Mouse (Mus musculus) right cerebral cortex, postnatal 10 days (tissue): ENCODE results near the gene Farp2.
"Not testable (repeated sequence)": the region's sequence is repeated elsewhere in the genome, so short reads cannot be mapped to it uniquely, and the experiment has no call there.

ENCODE experiments used
- DNase-seq, 2 experiments: peaks; one replicate each; pipeline ENCODE4 v3.0.0; 2021; ENCODE audit warnings: low spot score in 2 of 2

The Farp2 gene

DNA sequence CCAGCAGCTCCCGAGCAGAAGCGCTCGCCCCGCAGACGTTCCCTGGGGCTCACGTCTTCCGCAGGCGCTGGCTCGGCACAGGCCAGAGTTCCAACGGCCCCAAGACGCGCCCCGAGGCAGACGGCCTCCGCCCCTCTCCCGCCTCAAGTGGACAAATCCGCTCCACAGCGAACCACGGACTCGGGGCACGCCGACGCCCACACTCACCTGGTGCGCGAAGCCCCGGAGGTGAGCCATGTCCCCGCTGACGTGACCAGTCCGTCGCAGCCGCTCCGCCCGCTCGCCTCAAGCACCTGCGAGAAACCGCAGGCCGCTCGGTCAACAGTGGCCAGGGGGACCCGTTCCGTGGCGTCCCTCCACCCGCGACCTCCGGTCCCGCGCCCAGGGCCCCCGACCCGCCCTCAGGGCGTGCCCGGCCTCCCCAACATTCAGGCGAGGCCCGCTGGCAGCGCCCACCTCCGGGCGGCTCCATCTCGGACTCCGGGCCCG, 123.3 kb downstream of the Farp2 start:
- DNase-seq = peak; percentile 67 to 75

GRCm38 (mm10) chr1:93635580-93636192, 123.8 kb downstream of the Farp2 start:
- DNase-seq = peak; percentile 100

DNA sequence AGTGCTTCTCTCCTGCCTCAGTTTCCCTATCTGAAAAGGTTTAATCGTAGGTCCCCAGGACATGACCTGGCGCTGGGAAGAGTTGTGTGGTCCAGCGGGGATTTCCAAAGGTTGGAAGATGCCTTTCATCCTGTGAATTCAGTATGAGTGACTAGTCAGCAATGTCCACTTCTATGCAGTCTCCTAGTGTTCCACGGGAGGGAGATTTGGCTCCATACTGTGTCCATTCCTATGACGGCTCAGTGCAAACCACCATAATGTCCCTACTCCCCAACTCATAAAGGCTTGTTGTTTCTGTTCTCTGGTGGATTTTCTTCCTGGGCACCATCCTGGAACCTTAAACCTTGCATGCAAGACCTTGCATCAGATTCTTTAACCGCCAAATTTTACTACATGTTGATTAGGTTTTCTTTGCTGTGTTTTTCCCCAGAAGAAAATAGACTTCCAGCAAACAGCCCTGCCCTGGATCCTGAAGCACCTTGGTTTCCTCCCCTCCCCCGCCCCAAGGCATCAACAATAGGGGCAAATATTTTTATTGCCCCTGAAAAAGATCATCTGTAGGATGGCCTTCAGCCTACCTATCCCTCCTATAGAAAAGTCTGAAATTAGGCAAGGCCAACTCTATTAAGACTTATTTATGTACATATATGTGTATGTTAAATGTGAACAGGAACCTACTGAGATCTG, 124.5 kb downstream of the Farp2 start:
- DNase-seq = no peak

GRCm38 (mm10) chr1:93641978-93642377, 130.1 kb downstream of the Farp2 start:
- no peak for DNase-seq

GRCm38 (mm10) chr1:93642692-93643091, 130.8 kb downstream of the Farp2 start:
- no peak for DNase-seq

DNA sequence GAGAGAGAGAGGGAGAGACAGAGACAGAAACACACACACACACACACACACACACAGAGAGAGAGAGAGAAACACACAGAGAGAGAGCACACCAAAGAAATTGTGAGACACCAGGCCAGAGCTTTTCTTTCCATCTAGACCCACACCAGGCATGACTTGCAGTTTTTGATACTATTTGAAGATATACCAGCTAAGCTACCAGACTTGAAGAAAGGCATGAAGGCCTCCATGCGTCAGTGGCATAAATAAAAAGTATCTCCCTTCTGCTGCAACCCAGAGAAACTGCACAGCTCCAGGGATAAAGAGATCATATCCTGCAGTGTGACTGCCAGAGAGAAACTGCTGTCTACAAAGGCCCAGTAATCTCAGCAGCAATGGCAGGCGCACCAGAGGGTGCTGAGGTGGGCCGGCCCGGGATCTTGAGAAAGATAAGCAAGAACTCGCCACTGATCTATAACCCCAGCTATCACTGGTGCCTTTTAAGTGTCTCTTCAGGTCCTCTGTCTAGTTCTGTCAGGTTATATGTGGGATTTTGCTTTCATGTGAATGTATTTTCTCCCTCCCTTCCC, 137.8 kb downstream of the Farp2 start:
- no peak for DNase-seq

GRCm38 (mm10) chr1:93654275-93654674, 142.4 kb downstream of the Farp2 start:
- no peak for DNase-seq

DNA sequence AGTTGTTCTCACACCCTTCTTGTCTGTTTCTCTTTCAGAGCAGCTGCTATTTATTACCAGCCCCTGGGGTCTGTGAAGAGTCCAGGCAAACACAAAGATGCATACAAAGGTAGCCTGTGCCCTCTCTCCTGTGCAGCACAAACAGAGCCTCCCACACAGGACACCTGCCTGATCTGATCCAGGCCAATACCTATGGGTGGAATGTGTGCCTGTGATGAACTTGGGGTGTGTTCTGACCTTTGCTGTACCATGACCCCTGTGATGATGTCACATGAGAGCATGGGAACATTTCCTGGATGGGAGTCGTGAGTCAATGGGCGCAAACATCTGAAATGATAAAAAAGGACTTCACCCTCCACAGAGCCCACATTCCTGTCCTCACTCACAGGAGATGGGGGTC, 142.9 kb downstream of the Farp2 start:
- DNase-seq = no peak

DNA sequence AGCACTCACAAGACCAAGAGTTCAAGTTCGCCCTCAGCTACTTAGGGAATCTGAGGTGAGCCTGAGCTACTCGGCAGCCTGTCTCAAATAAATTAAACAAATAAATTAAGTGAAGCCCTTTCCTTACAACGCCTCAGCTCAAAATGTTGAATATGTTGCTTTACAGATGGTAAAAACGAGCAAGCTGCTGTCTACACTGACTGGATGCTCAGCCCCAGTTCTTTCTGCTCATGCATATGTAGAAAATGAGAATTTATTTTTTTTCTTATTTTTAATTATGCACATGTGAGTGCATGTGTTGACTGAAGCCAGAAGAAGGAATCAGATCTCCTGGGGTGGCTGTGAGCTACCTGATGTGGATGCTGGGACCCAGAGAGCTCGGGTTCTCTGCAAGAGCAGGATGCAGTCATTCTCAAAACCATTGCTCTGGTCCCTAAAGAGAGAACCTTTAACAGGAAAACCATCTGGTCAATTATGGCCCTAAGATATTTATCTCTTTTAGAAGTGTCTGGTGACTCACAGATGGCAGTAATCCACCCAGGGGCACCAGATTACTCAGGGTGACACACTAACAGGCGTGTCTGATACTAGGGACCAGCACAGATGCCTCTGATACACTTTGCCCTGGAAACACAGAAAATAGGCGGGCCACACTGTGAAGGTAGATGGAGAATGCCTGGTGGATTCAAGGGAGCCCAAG, 144.6 kb downstream of the Farp2 start:
- DNase-seq = no peak

GRCm38 (mm10) chr1:93657025-93657360, 145.1 kb downstream of the Farp2 start:
- no peak for DNase-seq

GRCm38 (mm10) chr1:93658559-93658958, 146.7 kb downstream of the Farp2 start, which contains the start of gene Stk25:
Gene Stk25, minus strand, starts transcription at chr1:93658659.
- not testable (repeated sequence) for DNase-seq

- no peak for DNase-seq
These were observed 156.0 kb downstream of the Farp2 start for GRCm38 (mm10) chr1:93667760-93668400.

GRCm38 (mm10) chr1:93668791-93669548, 157.1 kb downstream of the Farp2 start:
- peak; percentile 79 to 82 for DNase-seq

DNA sequence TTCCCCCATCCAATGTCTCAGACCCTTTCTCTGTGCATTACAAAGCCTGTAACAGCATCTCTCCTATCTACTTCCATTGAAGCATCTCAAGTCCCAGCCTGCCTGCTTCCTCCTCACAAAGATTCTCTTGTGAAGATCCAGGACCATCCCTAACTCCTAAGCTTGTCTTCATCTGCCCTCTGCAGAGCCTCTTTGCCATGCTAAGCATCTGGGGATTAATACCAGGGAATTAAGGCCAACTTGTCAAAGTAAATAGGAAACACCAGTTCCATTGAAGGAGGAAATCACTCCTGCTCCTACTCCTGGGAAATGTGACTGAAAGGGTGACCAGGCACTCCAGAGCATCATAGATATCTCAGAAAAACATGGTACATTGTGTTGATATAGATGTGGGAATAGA, 158.1 kb downstream of the Farp2 start:
- DNase-seq = no peak
